Mouse (Mus musculus): ENCODE measurements around the gene Tgif1. TPM values are rescaled to one million over a fixed set of nuclear protein-coding genes. Genes with fewer than 3 reads are reported as not detected.

Tgif1 gene
- total and polyA plus RNA-seq, 2 experiments from 2014 or later: 7.8 to 9.0 TPM

GRCm38 (mm10) chr17:70872094-70872929 lies 19.0 kb upstream of the Tgif1 start:
- ATAC-seq (ENCODE audit: insufficient read depth, low read depth): no peak
- 27% methylated on average over 14 of the region's 14 CpGs for WGBS
- no peak overlapping the region for H3K4me3 ChIP-seq (ENCODE audit: low read depth, low read length)

GRCm38 (mm10) chr17:70871676-70872075 lies 18.3 kb upstream of the Tgif1 start:
- no peaks in the 10 kb centered on the region for H3K4me1 ChIP-seq (ENCODE audit: control insufficient read depth, insufficient read depth)
- ATAC-seq (ENCODE audit: insufficient read depth, low read depth) (no peak), DNase-seq (ENCODE audit: low spot score) (no peak)
- 63% methylated on average over 5 of the region's 5 CpGs for WGBS
- H3K9ac ChIP-seq (replicated peaks; ENCODE audit: low read depth, low read length): no peak overlapping the region
- no peaks in the 10 kb centered on the region for H3K9me3 ChIP-seq (replicated peaks; ENCODE audit: control insufficient read depth, low read length)
- no peaks in the 10 kb centered on the region for H3K36me3 ChIP-seq (replicated peaks; ENCODE audit: control insufficient read depth, insufficient read depth, low read length)
- 0 out of 2 replicates have a peak, but pooled peaks cover 6% of the 10 kb centered on the region for H3K27me3 ChIP-seq (ENCODE audit: control insufficient read depth, insufficient read depth, low read length)
- no peak overlapping the region for H3K4me2 ChIP-seq (ENCODE audit: low read depth, low read length)
- H3K4me3 ChIP-seq (ENCODE audit: low read depth, low read length): no peak overlapping the region
- TF ChIP-seq EP300 (IDR thresholded peaks at IDR 0.05; ENCODE audit: low read depth): no peak
- no peak for TF ChIP-seq CTCF (IDR thresholded peaks at IDR 0.05; ENCODE audit: low read depth)
- no peak overlapping the region for H3K27ac ChIP-seq (ENCODE audit: low read depth)

More at GRCm38 (mm10) chr17:70872094-70872929, 19.0 kb upstream of the Tgif1 start:
- Histone ChIP-seq H3K4me2 (ENCODE audit: low read depth, low read length) (no peak overlapping the region), H3K9ac (replicated peaks; ENCODE audit: low read depth, low read length) (no peak overlapping the region), H3K27me3 (ENCODE audit: control insufficient read depth, insufficient read depth, low read length) (0 out of 2 replicates have a peak, but pooled peaks cover 6% of the 10 kb centered on the region), H3K9me3 (replicated peaks; ENCODE audit: control insufficient read depth, low read length) (no peaks in the 10 kb centered on the region), H3K27ac (ENCODE audit: low read depth) (no peak overlapping the region), H3K4me1 (ENCODE audit: control insufficient read depth, insufficient read depth) (no peaks in the 10 kb centered on the region), H3K36me3 (replicated peaks; ENCODE audit: control insufficient read depth, insufficient read depth, low read length) (no peaks in the 10 kb centered on the region)
- no peak for TF ChIP-seq CTCF (IDR thresholded peaks at IDR 0.05; ENCODE audit: low read depth)
- no peak for TF ChIP-seq EP300 (IDR thresholded peaks at IDR 0.05; ENCODE audit: low read depth)
- DNase-seq (ENCODE audit: low spot score): no peak

DNA sequence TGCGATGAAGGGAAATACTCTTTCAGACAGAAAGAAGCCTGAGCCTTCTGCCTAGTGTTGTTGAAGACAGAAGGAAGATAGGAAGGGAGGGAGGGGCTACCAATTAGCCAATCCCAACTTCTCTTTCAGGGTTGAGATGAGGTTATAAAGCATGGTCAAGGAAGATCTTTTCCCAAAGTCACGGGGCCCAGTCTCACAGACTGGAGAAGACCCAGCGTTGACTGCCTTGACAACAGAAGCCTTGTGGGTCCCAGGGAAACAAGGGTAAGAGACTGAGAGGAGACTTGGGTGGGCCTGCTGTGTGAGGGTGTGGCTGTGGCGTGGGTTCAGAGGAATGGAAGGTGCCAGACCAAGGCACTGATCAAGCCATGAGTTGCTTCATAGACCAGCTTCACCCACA lies 17.2 kb upstream of the Tgif1 start:
- WGBS: 77% methylated on average over 4 of the region's 4 CpGs
- DNase-seq (ENCODE audit: low spot score): no peak
- no peak overlapping the region for H3K4me3 ChIP-seq (ENCODE audit: low read depth, low read length)
- H3K4me1 ChIP-seq (ENCODE audit: control insufficient read depth, insufficient read depth): no peaks in the 10 kb centered on the region
- no peak overlapping the region for H3K9ac ChIP-seq (replicated peaks; ENCODE audit: low read depth, low read length)
- no peak for TF ChIP-seq EP300 (IDR thresholded peaks at IDR 0.05; ENCODE audit: low read depth)
- TF ChIP-seq CTCF (IDR thresholded peaks at IDR 0.05; ENCODE audit: low read depth): no peak
- no peaks in the 10 kb centered on the region for H3K9me3 ChIP-seq (replicated peaks; ENCODE audit: control insufficient read depth, low read length)
- H3K4me2 ChIP-seq (ENCODE audit: low read depth, low read length): no peak overlapping the region
- ATAC-seq (ENCODE audit: insufficient read depth, low read depth): no peak
- 0 out of 2 replicates have a peak, but pooled peaks cover 6% of the 10 kb centered on the region for H3K27me3 ChIP-seq (ENCODE audit: control insufficient read depth, insufficient read depth, low read length)
- H3K36me3 ChIP-seq (replicated peaks; ENCODE audit: control insufficient read depth, insufficient read depth, low read length): no peaks in the 10 kb centered on the region
- H3K27ac ChIP-seq (ENCODE audit: low read depth): no peak overlapping the region

GRCm38 (mm10) chr17:70868577-70869229 lies 15.4 kb upstream of the Tgif1 start:
- Histone ChIP-seq H3K4me3 (ENCODE audit: low read depth, low read length) (no peak overlapping the region), H3K27ac (ENCODE audit: low read depth) (no peak overlapping the region), H3K4me1 (ENCODE audit: control insufficient read depth, insufficient read depth) (no peaks in the 10 kb centered on the region), H3K4me2 (ENCODE audit: low read depth, low read length) (no peak overlapping the region), H3K36me3 (replicated peaks; ENCODE audit: control insufficient read depth, insufficient read depth, low read length) (no peaks in the 10 kb centered on the region), H3K27me3 (ENCODE audit: control insufficient read depth, insufficient read depth, low read length) (0 out of 2 replicates have a peak, but pooled peaks cover 6% of the 10 kb centered on the region), H3K9me3 (replicated peaks; ENCODE audit: control insufficient read depth, low read length) (no peaks in the 10 kb centered on the region), H3K9ac (replicated peaks; ENCODE audit: low read depth, low read length) (no peak overlapping the region)
- WGBS: 79% methylated on average over 5 of the region's 5 CpGs
- no peak for DNase-seq (ENCODE audit: low spot score)
- TF ChIP-seq CTCF (IDR thresholded peaks at IDR 0.05; ENCODE audit: low read depth): no peak
- no peak for TF ChIP-seq EP300 (IDR thresholded peaks at IDR 0.05; ENCODE audit: low read depth)
- ATAC-seq (ENCODE audit: insufficient read depth, low read depth): no peak

GRCm38 (mm10) chr17:70866538-70867114 lies 13.3 kb upstream of the Tgif1 start:
- H3K27ac ChIP-seq (ENCODE audit: low read depth): no peak overlapping the region
- no peak overlapping the region for H3K4me2 ChIP-seq (ENCODE audit: low read depth, low read length)
- TF ChIP-seq CTCF (IDR thresholded peaks at IDR 0.05; ENCODE audit: low read depth): no peak
- TF ChIP-seq EP300 (IDR thresholded peaks at IDR 0.05; ENCODE audit: low read depth): no peak
- H3K4me1 ChIP-seq (ENCODE audit: control insufficient read depth, insufficient read depth): no peaks in the 10 kb centered on the region
- 74% methylated on average over 6 of the region's 6 CpGs for WGBS
- H3K9ac ChIP-seq (replicated peaks; ENCODE audit: low read depth, low read length): no peak overlapping the region
- no peaks in the 10 kb centered on the region for H3K36me3 ChIP-seq (replicated peaks; ENCODE audit: control insufficient read depth, insufficient read depth, low read length)
- H3K27me3 ChIP-seq (ENCODE audit: control insufficient read depth, insufficient read depth, low read length): no peaks in the 10 kb centered on the region
- ATAC-seq (ENCODE audit: insufficient read depth, low read depth): no peak
- no peak for DNase-seq (ENCODE audit: low spot score)
- H3K9me3 ChIP-seq (replicated peaks; ENCODE audit: control insufficient read depth, low read length): no peaks in the 10 kb centered on the region
- H3K4me3 ChIP-seq (ENCODE audit: low read depth, low read length): no peak overlapping the region

All from heart, postnatal 0 days (tissue).